Mouse (Mus musculus): Measurements from ENCODE around the gene Rflna. TPM values are rescaled to one million over a fixed set of nuclear protein-coding genes. Genes with fewer than 3 reads are reported as not detected.

Gene Rflna
- polyA plus RNA-seq, 2 experiments, result 0.15 to 0.38 TPM

DNA sequence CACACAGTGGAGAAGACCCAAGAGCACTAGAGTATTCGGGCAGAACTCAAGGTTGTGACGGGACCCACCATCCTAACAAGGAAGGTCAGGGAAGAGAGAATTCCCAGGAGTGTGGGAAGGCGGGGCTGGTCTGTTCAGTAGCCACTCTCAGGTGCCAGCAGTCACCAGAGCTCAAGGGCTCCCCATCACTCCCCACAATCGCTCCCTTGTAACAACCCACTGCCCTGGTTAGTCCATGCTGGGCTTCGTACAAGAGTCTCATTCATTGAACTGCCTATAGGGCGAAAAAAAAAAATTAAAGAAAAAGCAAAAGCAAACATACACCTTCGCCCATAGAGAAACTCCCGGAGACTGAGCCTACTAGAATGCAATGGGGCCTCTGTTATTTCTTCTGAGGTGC, 10.7 kb upstream of the Rflna start:
- 65% methylated on average over 8 of the region's 8 CpGs for WGBS (ENCODE audit: insufficient replicate concordance)
- H3K4me3 ChIP-seq (ENCODE audit: insufficient read depth in 1 of 2, low read depth in 2 of 2, low read length in 2 of 2), result no peak overlapping the region
- TF ChIP-seq EP300 (IDR thresholded peaks at IDR 0.05; ENCODE audit: low read depth) (no peak), CTCF (IDR thresholded peaks at IDR 0.05; ENCODE audit: low read depth) (no peak)
- DNase-seq (ENCODE audit: low read depth in 3 of 3, low spot score in 3 of 3) (no peak), ATAC-seq (ENCODE audit: insufficient read depth) (no peak)
- H3K9me3 ChIP-seq (ENCODE audit: control insufficient read depth, low read length), result no peaks in the 10 kb centered on the region
- H3K27ac ChIP-seq, result no peak overlapping the region
- no peak overlapping the region for H3K4me2 ChIP-seq (ENCODE audit: low read depth)
- H3K36me3 ChIP-seq (replicated peaks; ENCODE audit: control insufficient read depth, insufficient read depth, low read depth), result no peaks in the 10 kb centered on the region
- no peaks in the 10 kb centered on the region for H3K4me1 ChIP-seq (replicated peaks; ENCODE audit: control insufficient read depth in 2 of 2, insufficient read depth in 2 of 2, low read length in 1 of 2)
- no peak overlapping the region for H3K9ac ChIP-seq (replicated peaks)
- no peaks in the 10 kb centered on the region; the same call in 1 of the 2 replicates for H3K27me3 ChIP-seq (ENCODE audit: control insufficient read depth, insufficient read depth, low read length)

DNA sequence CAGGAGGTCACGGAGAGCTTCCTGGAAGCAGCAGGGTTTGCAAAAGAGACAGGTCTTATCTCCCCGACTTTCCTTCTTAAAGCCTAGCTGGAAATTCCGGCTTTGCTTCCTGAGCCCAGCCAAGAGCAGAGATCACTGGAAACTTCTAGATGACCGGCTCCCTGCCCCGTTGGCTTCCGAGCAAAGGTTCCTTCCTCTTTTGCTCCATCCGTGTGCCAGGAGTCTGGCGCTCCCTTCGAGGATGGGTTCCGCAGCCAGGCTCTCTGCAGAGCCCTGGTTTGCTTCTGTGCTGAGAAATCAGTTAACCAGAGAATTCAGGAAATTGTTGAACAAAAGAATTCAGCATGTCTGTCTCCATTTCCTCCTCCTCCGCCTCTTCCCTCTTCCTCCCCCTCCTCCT, 10.1 kb upstream of the Rflna start:
- Histone ChIP-seq H3K27ac (no peak overlapping the region), H3K27me3 (ENCODE audit: control insufficient read depth, insufficient read depth, low read length) (no peaks in the 10 kb centered on the region; the same call in 1 of the 2 replicates), H3K36me3 (replicated peaks; ENCODE audit: control insufficient read depth, insufficient read depth, low read depth) (no peaks in the 10 kb centered on the region), H3K9ac (replicated peaks) (no peak overlapping the region), H3K4me1 (replicated peaks; ENCODE audit: control insufficient read depth in 2 of 2, insufficient read depth in 2 of 2, low read length in 1 of 2) (no peaks in the 10 kb centered on the region), H3K4me3 (ENCODE audit: insufficient read depth in 1 of 2, low read depth in 2 of 2, low read length in 2 of 2) (no peak overlapping the region), H3K9me3 (ENCODE audit: control insufficient read depth, low read length) (no peaks in the 10 kb centered on the region), H3K4me2 (ENCODE audit: low read depth) (no peak overlapping the region)
- DNase-seq (ENCODE audit: low read depth in 3 of 3, low spot score in 3 of 3) (no peak), ATAC-seq (ENCODE audit: insufficient read depth) (no peak)
- TF ChIP-seq CTCF (IDR thresholded peaks at IDR 0.05; ENCODE audit: low read depth), result no peak
- WGBS (ENCODE audit: insufficient replicate concordance), result 7% methylated on average over 11 of the region's 11 CpGs

DNA sequence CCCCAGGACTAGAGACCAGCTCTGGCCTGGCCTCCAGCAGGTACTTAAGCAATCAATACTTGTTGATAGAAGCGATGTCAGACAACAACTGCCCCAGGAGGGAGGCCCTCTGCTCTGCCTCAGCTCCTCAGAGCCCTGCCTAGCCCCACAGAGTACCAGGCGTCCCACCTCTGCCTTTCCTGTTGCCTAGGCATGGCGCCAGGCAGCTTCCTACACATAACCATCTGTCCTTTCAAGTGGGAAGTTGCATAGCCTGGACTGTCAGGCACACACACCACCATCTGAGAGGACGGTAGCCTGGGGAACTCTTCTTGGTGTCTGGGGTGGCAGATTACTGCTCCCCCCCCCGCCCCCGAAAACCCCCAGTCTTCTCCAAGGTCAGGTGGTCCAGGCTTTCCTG, 6.2 kb upstream of the Rflna start:
- Histone ChIP-seq H3K9ac (replicated peaks) (no peak overlapping the region), H3K27me3 (ENCODE audit: control insufficient read depth, insufficient read depth, low read length) (no peaks in the 10 kb centered on the region; the same call in 1 of the 2 replicates), H3K4me2 (ENCODE audit: low read depth) (no peak overlapping the region), H3K36me3 (replicated peaks; ENCODE audit: control insufficient read depth, insufficient read depth, low read depth) (no peaks in the 10 kb centered on the region), H3K4me1 (replicated peaks; ENCODE audit: control insufficient read depth in 2 of 2, insufficient read depth in 2 of 2, low read length in 1 of 2) (no peaks in the 10 kb centered on the region), H3K4me3 (ENCODE audit: insufficient read depth in 1 of 2, low read depth in 2 of 2, low read length in 2 of 2) (no peak overlapping the region), H3K27ac (no peak overlapping the region), H3K9me3 (ENCODE audit: control insufficient read depth, low read length) (no peaks in the 10 kb centered on the region)
- 40% methylated on average over 6 of the region's 6 CpGs for WGBS (ENCODE audit: insufficient replicate concordance)
- ATAC-seq (ENCODE audit: insufficient read depth) (no peak), DNase-seq (ENCODE audit: low read depth in 3 of 3, low spot score in 3 of 3) (no peak)
- no peak for TF ChIP-seq EP300 (IDR thresholded peaks at IDR 0.05; ENCODE audit: low read depth)
- TF ChIP-seq CTCF (IDR thresholded peaks at IDR 0.05; ENCODE audit: low read depth), result no peak

DNA sequence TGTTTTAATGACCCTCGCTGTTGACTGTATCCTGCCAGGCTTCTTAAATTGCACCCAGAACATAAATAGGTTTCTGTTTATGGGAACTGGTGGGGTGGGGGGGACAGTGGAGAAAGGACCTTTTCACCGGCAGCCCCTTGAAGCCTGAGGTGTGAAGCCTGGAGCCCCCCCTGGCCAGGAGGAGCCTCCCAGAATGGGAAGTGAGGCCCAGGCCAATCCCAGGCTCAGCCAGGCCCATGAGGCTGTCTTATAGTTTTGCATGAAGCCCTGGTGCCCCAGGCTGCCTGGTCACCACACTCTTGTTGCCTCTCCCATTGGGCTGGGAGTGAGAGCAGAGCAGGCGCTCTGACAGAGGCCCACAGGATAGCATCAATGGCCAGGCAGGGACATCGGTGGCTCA, 5.1 kb upstream of the Rflna start:
- H3K9ac ChIP-seq (replicated peaks), result no peak overlapping the region
- H3K9me3 ChIP-seq (ENCODE audit: control insufficient read depth, low read length), result no peaks in the 10 kb centered on the region
- no peak overlapping the region for H3K4me2 ChIP-seq (ENCODE audit: low read depth)
- no peaks in the 10 kb centered on the region for H3K4me1 ChIP-seq (replicated peaks; ENCODE audit: control insufficient read depth in 2 of 2, insufficient read depth in 2 of 2, low read length in 1 of 2)
- ATAC-seq (ENCODE audit: insufficient read depth) (no peak), DNase-seq (ENCODE audit: low read depth in 3 of 3, low spot score in 3 of 3) (no peak)
- H3K4me3 ChIP-seq (ENCODE audit: insufficient read depth in 1 of 2, low read depth in 2 of 2, low read length in 2 of 2), result no peak overlapping the region
- WGBS (ENCODE audit: insufficient replicate concordance), result 76% methylated on average over 4 of the region's 4 CpGs
- no peak overlapping the region for H3K27ac ChIP-seq
- TF ChIP-seq EP300 (IDR thresholded peaks at IDR 0.05; ENCODE audit: low read depth) (no peak), CTCF (IDR thresholded peaks at IDR 0.05; ENCODE audit: low read depth) (no peak)
- no peaks in the 10 kb centered on the region for H3K36me3 ChIP-seq (replicated peaks; ENCODE audit: control insufficient read depth, insufficient read depth, low read depth)
- H3K27me3 ChIP-seq (ENCODE audit: control insufficient read depth, insufficient read depth, low read length), result peaks cover 6% of the 10 kb centered on the region

DNA sequence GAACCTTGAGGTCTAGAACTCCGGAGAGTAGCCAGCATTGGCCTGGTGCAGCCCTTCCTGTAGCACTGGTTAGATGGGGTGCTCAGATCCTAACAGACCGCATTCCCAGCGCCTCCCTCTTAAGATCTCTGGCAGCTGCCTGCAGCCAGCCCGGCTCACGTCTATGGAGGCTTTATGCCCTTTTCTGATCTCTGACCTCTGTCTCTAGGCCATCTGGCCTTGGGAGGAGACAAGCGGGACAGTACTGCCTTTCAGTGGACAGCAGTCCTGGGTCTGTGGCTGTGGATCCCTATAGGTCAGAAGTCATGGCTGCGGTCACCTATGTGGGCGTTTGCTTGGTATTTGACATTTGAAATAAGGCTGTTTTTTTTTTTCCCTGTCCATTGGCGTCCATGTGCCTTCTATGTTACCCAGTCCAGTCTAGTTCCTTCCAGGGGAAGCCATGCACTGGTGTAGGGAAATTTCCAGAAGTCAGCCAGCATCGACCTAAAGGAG, 2.2 kb upstream of the Rflna start:
- H3K36me3 ChIP-seq (replicated peaks; ENCODE audit: control insufficient read depth, insufficient read depth, low read depth), result no peaks in the 10 kb centered on the region
- no peak overlapping the region for H3K4me2 ChIP-seq (ENCODE audit: low read depth)
- H3K4me1 ChIP-seq (replicated peaks; ENCODE audit: control insufficient read depth in 2 of 2, insufficient read depth in 2 of 2, low read length in 1 of 2), result no peaks in the 10 kb centered on the region
- H3K9ac ChIP-seq (replicated peaks), result no peak overlapping the region
- no peak overlapping the region for H3K4me3 ChIP-seq (ENCODE audit: insufficient read depth in 1 of 2, low read depth in 2 of 2, low read length in 2 of 2)
- WGBS (ENCODE audit: insufficient replicate concordance), result 76% methylated on average over 10 of the region's 10 CpGs
- no peak for ATAC-seq (ENCODE audit: insufficient read depth)
- TF ChIP-seq CTCF (IDR thresholded peaks at IDR 0.05; ENCODE audit: low read depth) (no peak), EP300 (IDR thresholded peaks at IDR 0.05; ENCODE audit: low read depth) (no peak)
- peaks cover 23% of the 10 kb centered on the region for H3K27me3 ChIP-seq (ENCODE audit: control insufficient read depth, insufficient read depth, low read length)
- H3K9me3 ChIP-seq (ENCODE audit: control insufficient read depth, low read length), result no peaks in the 10 kb centered on the region
- DNase-seq (ENCODE audit: low read depth in 3 of 3, low spot score in 3 of 3), result no peak
- H3K27ac ChIP-seq, result no peak overlapping the region
